Mouse (Mus musculus): ENCODE measurements around the gene Htt.
"Not testable (repeated sequence)": the region's sequence is repeated elsewhere in the genome, so short reads cannot be mapped to it uniquely, and the experiment has no call there.

Gene Htt

DNA sequence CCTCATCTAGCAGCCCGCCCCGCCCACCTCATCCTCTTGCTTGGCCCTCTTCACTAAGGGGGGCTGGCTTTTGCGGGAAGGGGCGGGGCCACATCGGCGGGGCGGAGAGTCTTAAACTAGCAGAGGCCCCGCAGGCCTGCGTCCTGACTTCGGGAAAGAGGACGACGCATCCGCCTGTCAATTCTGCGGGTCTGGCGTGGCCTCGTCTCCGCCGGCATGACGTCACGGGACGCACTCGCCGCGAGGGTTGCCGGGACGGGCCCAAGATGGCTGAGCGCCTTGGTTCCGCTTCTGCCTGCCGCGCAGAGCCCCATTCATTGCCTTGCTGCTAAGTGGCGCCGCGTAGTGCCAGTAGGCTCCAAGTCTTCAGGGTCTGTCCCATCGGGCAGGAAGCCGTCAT lies at the start of gene Htt:
TSS of gene Htt (plus strand) at position 232 of the 400 bp plus-strand sequence.
- DNase-seq (ENCODE audit: low read depth, low spot score): peak; percentile 83

DNA sequence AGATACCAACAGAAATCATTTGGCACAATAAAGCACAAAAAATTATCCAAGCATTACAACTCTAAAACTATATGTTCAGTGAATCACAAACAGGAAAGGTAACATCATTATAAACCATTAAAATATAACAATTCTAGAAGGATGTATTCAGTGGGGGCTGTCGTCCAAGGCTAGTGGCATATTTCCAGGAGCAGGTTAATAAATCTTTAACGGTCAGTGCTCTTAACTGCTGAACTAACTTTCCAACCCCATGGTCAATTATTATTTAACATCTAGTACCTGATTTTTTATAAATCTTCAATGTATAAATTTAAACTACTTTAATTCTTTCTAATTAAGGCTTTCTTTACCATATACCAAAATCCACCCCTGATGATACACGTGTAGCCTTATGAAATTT lies 47.2 kb upstream of the Htt start:
- not testable (repeated sequence) for DNase-seq (ENCODE audit: low read depth, low spot score)

DNA sequence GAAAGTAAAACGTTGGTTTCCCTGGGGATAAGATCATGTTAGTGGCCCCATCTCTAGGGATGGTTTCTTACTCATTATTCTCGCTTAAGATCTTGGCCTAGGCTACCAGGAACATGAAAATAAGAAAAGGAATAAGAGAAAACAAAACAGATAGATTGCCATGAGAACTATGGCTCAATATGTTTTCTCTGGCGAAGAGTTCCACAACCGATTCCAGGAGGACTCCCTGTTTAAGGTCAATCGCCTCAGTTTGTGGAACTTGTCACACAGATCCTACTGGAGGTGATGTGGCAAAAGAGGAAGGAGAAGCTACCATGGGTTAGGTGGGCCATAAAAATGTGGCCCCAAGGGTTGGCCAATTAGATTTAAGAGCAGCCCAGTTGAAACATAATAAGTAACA lies 46.7 kb upstream of the Htt start:
- no peak for DNase-seq (ENCODE audit: low read depth, low spot score)

DNA sequence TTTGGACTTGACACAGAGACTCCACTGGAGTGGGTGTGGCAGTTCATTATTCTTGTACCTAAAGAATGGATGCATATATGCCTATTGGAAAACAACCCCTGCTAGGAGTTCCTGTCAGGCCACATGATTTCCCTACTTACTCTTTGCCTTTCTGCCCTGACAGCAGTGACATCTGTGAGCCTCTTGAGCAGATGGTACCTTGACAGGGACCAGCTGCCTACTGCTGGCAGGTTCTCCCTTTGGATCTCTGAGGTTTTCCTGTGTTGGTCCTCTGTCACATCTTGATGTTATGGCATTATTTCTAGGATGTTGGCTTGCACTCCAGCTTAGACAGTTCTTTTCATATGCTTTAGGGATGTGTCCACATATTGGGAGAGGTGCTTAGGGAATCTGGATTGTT lies 32.4 kb upstream of the Htt start:
- no peak for DNase-seq (ENCODE audit: low read depth, low spot score)

DNA sequence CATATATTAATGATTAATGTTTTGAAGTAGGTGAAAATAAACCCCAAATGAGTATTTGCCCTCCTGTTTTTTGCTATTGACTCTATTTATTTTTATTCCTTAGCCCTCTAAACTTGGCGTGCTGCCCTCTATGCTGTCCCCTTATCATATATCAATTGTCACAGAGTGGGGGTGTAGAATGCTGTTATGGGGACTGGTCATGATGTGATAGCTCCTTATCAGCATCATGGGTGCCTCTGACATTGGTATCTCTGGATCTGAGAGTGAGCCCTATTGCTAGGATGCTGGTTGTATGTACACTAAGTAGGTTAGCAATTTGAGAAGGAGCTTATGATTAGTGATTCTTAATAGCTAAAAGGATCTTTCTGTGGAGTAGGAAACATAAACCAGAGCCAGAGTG lies 31.3 kb upstream of the Htt start:
- DNase-seq (ENCODE audit: low read depth, low spot score): no peak

DNA sequence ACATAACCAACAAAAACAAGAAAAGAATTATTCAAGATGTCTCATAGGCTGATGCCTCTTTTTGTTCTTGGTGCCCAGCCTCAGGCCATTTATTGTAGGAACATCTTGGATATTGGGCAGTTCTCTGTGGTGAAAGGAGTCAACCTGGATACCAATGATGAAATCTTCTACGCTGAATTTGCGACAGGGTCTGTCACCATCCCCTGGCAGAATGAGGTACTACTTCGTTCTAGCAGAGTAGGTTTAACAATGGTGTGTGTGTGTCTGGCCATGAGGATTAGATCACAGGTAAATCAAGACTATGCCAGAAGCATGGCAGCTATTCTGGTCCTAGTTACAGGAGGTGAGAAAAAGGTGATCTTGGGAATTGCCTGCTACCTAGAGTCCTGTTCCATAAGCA lies 10.1 kb upstream of the Htt start:
- DNase-seq (ENCODE audit: low read depth, low spot score): no peak

DNA sequence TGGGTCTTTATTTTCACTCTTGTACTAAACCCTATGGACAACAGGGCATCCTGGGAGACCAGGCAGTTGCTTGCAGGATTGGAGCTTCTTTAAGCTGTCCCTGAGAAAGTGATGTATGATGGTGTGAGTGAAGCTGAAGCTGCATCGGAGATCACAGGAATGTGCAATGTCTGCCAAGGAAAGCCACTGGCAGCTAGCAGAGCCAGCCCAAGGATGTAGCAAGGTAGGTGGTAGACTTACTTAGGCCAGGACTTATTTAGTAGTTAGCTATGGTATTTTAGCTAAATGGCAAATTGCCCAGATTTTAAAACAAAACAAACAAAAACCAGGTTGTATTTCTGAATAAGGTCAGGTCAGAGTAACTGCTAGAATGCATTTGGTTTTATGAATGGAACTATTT lies 2.8 kb upstream of the Htt start:
- no peak for DNase-seq (ENCODE audit: low read depth, low spot score)

DNA sequence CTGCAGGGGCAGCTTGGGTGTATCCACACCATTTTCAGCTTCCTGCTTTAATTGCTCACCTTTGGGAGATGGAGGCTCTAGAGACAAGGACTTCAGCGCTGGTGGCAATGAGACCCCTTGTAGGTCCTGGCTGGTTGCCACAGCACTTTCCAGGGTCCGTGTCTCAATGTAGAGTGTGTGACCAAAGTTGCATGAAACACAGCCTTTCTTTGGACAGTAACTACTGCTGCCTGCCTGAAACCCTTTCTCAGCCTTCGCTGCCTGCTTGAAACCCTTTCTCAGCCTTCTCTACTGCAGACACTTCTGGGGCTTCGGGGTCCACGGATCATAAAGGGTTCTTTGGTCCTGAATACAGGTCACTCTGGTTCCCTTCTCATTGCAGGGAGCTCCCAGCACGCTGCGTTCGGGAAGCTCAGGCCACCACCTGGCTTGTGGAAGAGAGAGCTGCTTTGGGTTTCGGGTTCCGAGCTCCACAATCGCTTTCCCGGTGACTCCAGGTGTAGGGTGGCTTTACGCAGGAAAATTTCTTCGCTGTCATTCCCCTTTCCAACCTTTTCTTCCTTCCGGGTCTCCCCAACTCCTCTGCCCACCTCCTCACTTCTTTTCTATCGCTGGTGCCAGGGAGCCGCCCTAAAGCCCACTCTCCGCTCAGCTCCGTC lies 561 bp upstream of the Htt start:
- DNase-seq (ENCODE audit: low read depth, low spot score): no peak

DNA sequence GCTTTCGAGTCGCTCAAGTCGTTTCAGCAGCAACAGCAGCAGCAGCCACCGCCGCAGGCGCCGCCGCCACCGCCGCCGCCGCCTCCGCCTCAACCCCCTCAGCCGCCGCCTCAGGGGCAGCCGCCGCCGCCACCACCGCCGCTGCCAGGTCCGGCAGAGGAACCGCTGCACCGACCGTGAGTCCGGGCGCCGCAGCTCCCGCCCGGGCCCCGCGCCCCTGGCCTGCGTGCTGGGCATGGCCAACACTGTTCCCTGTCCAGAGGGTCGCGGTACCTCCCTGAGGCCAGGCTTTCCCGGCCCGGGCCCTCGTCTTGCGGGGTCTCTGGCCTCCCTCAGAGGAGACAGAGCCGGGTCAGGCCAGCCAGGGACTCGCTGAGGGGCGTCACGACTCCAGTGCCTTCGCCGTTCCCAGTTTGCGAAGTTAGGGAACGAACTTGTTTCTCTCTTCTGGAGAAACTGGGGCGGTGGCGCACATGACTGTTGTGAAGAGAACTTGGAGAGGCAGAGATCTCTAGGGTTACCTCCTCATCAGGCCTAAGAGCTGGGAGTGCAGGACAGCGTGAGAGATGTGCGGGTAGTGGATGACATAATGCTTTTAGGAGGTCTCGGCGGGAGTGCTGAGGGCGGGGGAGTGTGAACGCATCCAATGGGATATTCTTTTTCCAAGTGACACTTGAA lies 533 bp downstream of the Htt start:
- DNase-seq (ENCODE audit: low read depth, low spot score): no peak

DNA sequence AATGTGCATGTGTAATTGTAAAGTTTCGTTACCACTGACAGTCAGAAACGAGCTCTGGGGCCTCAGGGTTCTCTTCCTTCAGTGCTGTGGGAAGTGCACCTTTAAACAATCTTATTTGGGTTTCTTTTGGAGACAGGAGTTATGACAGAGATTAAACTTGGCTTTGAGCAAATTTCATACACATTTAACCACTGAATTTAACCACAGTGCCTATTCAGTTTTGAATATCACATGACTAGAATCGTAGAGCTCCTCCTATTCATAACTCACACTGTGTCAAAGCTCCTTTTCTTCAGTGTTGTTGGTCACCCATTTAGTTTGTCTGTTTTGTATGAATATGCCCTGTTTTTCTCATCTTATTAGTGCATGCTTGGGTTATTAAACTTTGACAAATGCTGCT lies 10.3 kb downstream of the Htt start:
- DNase-seq (ENCODE audit: low read depth, low spot score): no peak

DNA sequence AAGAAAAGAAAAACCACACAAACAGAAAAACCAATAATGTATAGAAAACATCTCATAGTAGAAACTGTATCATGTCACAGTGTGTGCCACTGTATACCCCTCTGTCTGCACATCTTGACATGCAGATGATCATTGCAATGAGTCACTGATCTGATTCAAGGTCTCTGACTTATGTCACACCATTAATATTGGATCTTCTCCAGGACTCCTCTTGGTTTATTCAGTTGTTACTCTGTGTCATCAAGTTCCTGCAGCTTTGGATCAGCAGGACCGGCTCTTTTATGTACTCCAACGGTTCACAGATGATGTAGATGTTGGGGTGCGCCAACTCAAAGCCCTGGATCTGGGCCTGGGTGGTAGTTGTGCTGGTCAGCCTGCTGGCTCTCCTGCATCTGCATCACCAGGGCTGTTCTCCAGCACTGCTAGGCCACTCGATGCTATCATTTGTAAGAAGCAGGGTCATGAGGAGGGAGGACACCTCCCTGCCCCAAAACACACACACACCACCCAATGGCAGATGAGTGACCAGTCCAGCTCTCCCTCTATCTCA lies 11.2 kb downstream of the Htt start:
- no peak for DNase-seq (ENCODE audit: low read depth, low spot score)

DNA sequence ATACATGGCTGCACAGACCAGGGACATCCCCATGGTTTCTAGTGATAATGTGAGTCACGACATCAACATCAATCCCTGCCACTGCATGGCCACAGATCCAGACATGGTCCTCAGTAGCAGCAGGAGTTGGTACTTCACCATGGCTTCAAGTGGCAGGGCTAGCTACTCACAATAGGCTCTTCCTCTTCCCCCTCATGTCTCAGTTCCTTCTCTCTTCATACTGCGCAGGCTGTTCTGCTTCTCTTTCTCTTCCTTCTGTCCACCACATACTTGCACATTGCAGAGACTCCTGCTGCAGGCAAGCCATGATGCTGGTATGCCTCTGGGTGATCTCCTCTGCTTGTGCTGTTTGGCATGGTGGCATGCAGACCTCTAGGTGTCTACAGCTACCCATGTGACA lies 11.9 kb downstream of the Htt start:
- no peak for DNase-seq (ENCODE audit: low read depth, low spot score)

DNA sequence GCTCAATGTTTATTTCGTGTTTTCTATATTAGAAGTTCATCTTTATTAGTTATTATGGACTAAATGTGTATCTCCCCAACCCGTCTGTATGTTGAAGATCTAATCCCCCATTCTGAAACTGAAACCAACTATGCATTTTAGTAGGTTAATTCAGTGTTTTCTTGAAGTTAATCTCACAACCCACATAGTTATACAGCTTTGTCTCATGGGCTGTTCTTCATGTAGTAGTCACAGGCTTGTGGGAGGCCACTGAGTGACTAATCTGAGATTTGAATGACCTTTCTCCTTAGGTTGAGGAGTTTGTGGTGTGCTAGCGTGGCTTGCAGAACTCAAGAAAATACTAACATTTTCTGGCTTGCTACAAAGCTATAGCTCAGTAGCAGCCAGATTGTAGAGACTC lies 23.5 kb downstream of the Htt start:
- no peak for DNase-seq (ENCODE audit: low read depth, low spot score)

DNA sequence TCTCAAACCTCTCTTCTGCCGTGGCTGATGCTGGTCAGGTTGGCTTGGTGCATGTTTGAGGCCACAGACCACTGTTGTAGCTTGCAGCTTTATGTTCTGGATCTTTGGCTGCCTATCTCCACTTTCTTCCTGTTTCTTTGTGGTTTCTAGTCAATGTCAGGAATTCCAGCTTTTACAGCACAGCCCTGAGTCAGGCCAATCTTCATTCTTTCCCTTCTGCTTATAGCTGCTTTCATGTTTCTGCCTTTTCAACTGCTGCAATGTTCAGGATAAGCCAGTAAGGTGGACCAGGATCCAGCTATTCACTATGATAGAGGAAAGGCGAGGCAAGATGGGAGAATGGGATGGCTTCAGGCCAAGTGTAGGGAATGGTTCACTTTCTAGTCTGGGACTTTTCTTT lies 29.6 kb downstream of the Htt start:
- no peak for DNase-seq (ENCODE audit: low read depth, low spot score)

DNA sequence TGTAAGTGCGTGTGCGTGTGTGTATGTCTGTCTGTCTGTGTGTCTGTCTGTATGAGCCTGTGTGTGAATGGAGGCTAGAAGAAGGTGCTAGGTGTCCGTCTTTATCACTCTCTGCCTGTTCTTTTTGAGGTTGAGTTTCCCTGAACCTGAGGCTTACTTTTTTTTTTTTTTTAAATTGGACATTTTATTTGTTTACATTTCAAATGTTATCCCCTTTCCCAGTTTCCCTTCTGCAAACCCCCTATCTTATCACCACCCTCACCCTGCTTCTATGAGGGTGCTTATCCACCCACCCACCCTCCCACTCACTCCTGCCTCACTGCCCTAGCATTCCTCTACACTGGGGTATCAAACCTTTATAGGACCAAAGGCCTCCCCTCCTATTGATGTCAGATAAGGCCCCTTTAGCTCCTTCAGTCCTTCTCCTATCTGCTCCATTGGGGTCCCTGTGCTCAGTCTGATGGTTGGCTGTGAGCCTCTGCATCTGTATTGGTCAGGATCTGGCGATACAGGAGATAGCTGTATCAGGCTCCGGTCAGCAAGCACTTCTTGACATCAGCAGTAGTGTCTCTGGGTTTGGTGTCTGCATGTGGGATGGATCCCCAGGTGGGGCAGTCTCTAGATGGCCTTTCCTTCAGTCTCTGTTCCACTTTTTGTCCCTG lies 38.9 kb downstream of the Htt start:
- no peak for DNase-seq (ENCODE audit: low read depth, low spot score)

DNA sequence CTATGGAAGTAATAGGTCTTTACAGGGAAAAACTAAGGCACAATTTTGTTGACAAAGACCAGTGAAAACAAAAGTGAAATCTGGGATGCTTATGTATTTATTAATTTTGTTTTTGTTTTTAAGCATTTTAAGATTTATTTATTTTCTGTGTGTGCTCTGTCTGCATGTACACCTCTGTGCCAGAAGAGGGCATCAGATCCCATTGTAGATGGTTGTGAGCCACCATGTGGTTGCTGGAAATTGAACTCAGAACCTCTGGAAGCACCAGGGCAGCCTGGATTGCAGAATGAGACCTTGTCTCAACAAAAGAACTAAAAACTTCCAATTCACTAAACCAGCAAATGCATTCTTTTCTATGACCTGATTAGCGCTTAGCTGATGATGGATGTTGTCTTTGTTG lies 44.5 kb downstream of the Htt start:
- DNase-seq (ENCODE audit: low read depth, low spot score): no peak

DNA sequence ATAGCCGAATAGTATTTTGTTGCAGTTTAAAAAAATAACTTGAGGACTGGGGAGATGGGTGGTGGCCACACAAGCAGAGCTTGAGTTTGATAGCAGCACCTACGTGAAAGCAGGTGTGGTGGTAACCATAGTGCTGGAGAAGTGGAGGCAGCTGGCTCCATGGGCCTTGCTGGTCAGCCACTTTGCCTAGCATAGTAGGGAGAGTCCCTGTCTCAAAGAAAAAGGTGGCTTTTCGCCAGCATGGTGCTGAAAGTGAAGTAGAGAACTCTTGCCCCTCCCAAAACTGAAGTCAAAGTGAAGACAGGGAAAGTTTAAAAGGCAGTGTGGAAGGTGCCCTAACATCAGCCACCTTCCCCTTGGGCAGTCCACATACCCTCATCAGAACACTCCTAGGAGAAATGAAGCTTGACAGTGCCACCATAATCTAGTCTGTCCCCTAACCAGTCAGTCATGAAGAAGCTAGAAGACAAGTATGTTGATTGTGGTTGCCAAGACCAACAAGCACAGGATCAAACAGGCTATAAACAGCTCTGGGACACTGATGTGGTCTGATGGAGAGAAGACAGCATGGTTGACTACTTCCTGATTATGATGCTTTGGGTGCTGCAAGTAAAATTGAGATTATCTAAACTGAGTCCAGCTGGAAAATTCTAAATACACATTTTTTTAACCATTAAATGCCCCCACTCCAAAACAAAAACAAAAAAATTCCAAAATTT lies 61.0 kb downstream of the Htt start:
- DNase-seq (ENCODE audit: low read depth, low spot score): no peak

DNA sequence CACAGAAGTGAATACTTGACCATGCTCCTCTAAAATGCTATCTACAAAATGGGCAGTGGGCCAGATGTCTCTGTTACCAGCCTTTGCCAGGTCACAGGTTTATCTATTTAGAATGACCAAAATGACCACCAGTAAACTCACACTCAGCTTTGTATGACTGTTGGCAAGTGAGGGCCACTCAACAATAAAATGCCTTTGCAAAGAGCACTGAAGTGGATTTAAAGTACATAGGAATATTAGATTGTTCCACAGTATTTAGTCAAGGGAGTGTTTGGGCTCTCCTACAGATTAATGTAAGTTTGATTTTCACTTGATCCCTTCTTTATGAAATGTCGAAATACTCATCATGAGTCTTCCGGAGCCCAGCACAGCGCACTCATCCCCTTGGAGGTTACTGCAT lies 92.5 kb downstream of the Htt start:
- no peak for DNase-seq (ENCODE audit: low read depth, low spot score)

DNA sequence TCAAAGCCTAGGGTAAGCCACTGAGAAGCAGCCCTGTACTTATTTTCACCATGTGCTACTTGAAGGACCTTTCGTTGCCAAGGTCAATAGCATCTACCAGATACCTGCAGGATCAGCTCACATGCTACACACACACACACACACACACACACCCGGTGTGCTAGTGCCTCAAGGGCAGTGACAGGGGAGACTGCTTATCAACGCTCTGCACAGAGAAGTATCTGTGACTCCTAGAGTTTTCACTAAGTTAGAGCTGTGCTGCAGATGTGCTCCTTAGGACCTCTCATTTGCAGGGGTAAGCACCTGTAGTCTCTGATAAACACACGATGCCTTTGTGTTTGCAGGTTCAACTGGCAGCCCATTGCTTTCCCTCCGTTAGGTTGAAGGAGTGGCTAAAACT lies 103.8 kb downstream of the Htt start:
- no peak for DNase-seq (ENCODE audit: low read depth, low spot score)

DNA sequence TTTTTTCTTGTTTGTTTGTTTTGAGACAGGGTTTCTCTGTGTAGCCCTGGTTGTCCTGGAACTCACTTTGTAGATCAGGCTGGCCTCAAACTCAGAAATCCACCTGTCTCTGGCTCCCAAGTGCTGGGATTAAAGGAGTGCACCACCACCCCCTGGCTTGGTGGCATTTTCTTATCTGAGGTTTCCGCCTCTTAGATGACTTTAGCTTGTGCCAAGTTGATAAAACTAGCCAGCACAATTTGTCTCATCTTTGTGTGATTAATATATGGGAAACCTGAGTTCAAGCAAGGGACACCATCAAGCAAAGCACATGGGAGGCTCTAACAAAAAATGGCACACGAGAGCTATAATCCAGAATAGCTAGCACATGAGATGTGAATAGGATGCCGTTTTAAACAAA lies 118.8 kb downstream of the Htt start:
- not testable (repeated sequence) for DNase-seq (ENCODE audit: low read depth, low spot score)

DNA sequence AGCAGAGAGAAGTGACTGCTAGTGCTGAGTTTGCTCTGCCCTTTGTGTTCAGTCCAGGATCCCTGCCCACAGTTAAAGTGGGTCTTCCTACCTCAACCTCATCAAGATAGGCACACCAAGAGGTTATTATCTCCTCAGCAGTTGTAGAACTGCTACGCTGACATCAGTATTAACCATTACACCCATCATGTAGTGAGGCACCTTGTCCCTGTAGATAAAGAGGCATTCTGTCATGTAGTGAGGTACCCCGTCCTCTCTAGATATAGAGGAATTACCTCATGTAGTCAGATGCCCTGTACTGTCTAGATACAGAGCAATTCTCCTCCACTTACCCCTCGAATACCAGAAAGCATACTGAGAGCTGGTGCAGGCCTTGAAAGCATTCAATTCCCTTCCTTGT lies 119.5 kb downstream of the Htt start:
- DNase-seq (ENCODE audit: low read depth, low spot score): no peak

DNA sequence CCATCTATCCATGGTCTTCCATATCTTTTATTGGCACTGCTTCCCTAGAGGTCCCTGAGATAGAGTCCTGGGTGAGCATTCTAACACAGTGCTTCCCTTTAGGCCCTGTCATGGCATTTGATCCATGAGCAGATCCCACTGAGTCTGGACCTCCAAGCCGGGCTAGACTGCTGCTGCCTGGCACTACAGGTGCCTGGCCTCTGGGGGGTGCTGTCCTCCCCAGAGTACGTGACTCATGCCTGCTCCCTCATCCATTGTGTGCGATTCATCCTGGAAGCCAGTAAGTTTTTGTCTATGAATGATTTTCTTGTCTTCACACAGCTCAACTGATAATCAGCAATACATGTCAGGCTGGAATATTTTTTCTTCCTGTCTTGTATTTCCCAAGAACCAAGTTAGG lies 123.7 kb downstream of the Htt start:
- no peak for DNase-seq (ENCODE audit: low read depth, low spot score)

Data from retina, adult 2 months (tissue).